In the genomic region with DNA sequence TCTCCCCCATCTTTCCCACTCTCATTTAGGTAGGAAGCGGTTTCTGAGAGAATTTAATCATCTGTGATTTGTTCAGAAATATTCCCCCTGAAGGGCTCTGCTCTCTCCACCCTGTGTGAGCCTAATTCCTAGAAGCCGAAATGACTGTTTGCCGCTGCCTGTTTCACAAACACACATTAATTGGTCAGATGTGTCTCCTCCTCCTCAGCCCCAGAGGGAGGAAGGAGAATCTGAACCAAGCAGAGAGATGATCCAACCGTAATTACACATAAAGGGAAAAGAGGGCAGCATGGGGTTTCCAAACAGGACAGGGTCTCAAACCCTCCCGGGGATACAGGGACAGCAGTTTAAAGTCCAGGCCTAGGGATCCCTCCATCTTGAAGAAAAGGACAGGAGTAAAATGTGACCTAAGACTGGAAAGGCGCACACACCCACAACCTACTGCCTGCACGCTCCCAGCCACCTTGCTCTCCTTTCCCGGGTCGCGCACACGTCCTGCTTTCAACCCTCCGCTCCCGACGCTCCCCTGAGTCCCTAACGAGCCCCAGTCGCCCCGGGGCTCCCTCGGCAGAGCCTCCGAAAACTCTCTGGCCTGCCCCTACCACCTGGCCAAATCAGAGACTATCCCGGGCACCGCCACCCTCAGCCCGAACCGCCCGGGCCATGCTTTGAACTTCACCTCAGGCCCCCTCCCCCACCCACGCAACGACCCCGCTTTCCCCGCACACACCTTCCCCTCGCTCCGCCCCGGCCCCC, we compare ENCODE assay signal across 8 mouse cellular contexts. TPM values are rescaled to one million over a fixed set of nuclear protein-coding genes. Genes with fewer than 3 reads are reported as not detected.
DNase-seq lines count a peak whose midpoint lies in the region; ATAC-seq and TF ChIP-seq lines count a peak whose summit lies in the region.

No protein-coding gene starts in this region.

- peak; percentile 58 for ATAC-seq in erythroblast, adult 5-6 weeks (replicated peaks; ENCODE audit: low FRiP score, poor library complexity, severe bottlenecking)
- peak; percentile 28 for ATAC-seq in heart, embryonic 15.5 days (replicated peaks; ENCODE audit: insufficient number of reproducible peaks, insufficient read depth, low FRiP score, low read depth)
- ATAC-seq in neural tube, embryonic 14.5 days (ENCODE audit: low read depth), result peak; percentile 44

- peak; percentile 38 for DNase-seq in ES-E14 (ENCODE audit: low read depth, low spot score)
- peak; percentile 86 for DNase-seq in brain, embryonic 14.5 days (ENCODE audit: low read depth)
- peak; percentile 57 for DNase-seq in kidney, postnatal 10 days
- peak; percentile 37 to 50 for DNase-seq in lung, adult 18-20 months
- peak; percentile 64 for DNase-seq in thymus, postnatal 0 days (ENCODE audit: low spot score)

- H3K9ac ChIP-seq in ES-E14 (ENCODE audit: insufficient read depth, low read depth, low read length, poor library complexity, severe bottlenecking), result peak overlapping the region; percentile 81
- peak overlapping the region; percentile 97 for H3K9ac ChIP-seq in heart, embryonic 15.5 days
- H3K9ac ChIP-seq in neural tube, embryonic 14.5 days (replicated peaks; ENCODE audit: low read depth, low read length), result peak overlapping the region; percentile 93

- peak overlapping the region; percentile 98 for H3K27ac ChIP-seq in ES-E14 (ENCODE audit: insufficient read depth, low read depth, low read length, poor library complexity, severe bottlenecking)
- peak overlapping the region; percentile 100 for H3K27ac ChIP-seq in heart, embryonic 15.5 days
- H3K27ac ChIP-seq in neural tube, embryonic 14.5 days (ENCODE audit: low read depth, low read length), result peak overlapping the region; percentile 99

- H3K36me3 ChIP-seq in ES-E14 (ENCODE audit: control insufficient read depth, insufficient read depth, low read length, poor library complexity, severe bottlenecking), result no peaks in the 10 kb centered on the region
- no peaks in the 10 kb centered on the region; the same call in 1 of the 2 replicates for H3K36me3 ChIP-seq in heart, embryonic 15.5 days
- no peaks in the 10 kb centered on the region for H3K36me3 ChIP-seq in neural tube, embryonic 14.5 days (ENCODE audit: control insufficient read depth, insufficient read depth, low read length)

- peak overlapping the region; percentile 70 for H3K4me2 ChIP-seq in heart, embryonic 15.5 days
- H3K4me2 ChIP-seq in neural tube, embryonic 14.5 days (ENCODE audit: low read depth, low read length), result peak overlapping the region; percentile 86

- peak overlapping the region; percentile 94 to 95 for H3K4me3 ChIP-seq in ES-E14 (ENCODE audit: insufficient read depth in 1 of 2, low read depth in 1 of 2, low read length in 2 of 2, poor library complexity in 1 of 2, severe bottlenecking in 1 of 2)
- peak overlapping the region; percentile 94 for H3K4me3 ChIP-seq in heart, embryonic 15.5 days
- H3K4me3 ChIP-seq in neural tube, embryonic 14.5 days (ENCODE audit: low read depth, low read length), result peak overlapping the region; percentile 80

- no peaks in the 10 kb centered on the region for H3K27me3 ChIP-seq in heart, embryonic 15.5 days
- no peaks in the 10 kb centered on the region for H3K27me3 ChIP-seq in neural tube, embryonic 14.5 days (ENCODE audit: control insufficient read depth, insufficient read depth, low read length)

- in situ Hi-C loops in ES-E14 (cut with MboI; ENCODE audit: low sequenced_read_pairs in 2 of 2, unreplicated experiment in 2 of 2), result no loop called here

- H3K9me3 ChIP-seq in ES-E14 (ENCODE audit: control insufficient read depth, insufficient read depth, low read depth, low read length), result no peaks in the 10 kb centered on the region
- no peaks in the 10 kb centered on the region for H3K9me3 ChIP-seq in heart, embryonic 15.5 days (replicated peaks)
- H3K9me3 ChIP-seq in neural tube, embryonic 14.5 days (ENCODE audit: control insufficient read depth, low read length), result no peaks in the 10 kb centered on the region

- WGBS in heart, embryonic 15.5 days, result under 1% methylated on average over 24 of the region's 31 CpGs
- under 1% methylated on average over 24 of the region's 31 CpGs for WGBS in neural tube, embryonic 14.5 days

- no peak for TF ChIP-seq CTCF in brain, embryonic 14.5 days (IDR thresholded peaks at IDR 0.05; ENCODE audit: borderline replicate concordance, extremely low read depth, insufficient read depth, insufficient read length)

- H3K4me1 ChIP-seq in ES-E14 (ENCODE audit: control insufficient read depth in 2 of 2, insufficient read depth in 2 of 2, low read length in 2 of 2, poor library complexity in 1 of 2), result peaks cover 9% of the 10 kb centered on the region in 2 experiments
- peaks cover 54% of the 10 kb centered on the region for H3K4me1 ChIP-seq in heart, embryonic 15.5 days (replicated peaks)
- peaks cover 35% of the 10 kb centered on the region for H3K4me1 ChIP-seq in neural tube, embryonic 14.5 days (ENCODE audit: control insufficient read depth, insufficient read depth, low read length)

- no peak for TF ChIP-seq POLR2A in brain, embryonic 14.5 days (IDR thresholded peaks at IDR 0.05; ENCODE audit: borderline replicate concordance, extremely low read depth, insufficient read depth, insufficient read length, poor library complexity, severe bottlenecking)

TF ChIP-seq in ES-E14, 5 proteins besides CTCF, POLR2A, EP300 and RAD21:
- TF ChIP-seq MAFK (IDR thresholded peaks at IDR 0.05; ENCODE audit: insufficient read depth, low read depth, low read length) (no peak), CHD2 (IDR thresholded peaks at IDR 0.05; ENCODE audit: low read depth, low read length) (no peak), HCFC1 (IDR thresholded peaks at IDR 0.05; ENCODE audit: borderline replicate concordance, insufficient read depth, low read length) (no peak), ZNF384 (IDR thresholded peaks at IDR 0.05; ENCODE audit: low read depth, low read length) (no peak), ZC3H11A (IDR thresholded peaks at IDR 0.05; ENCODE audit: borderline replicate concordance, low read depth, low read length) (no peak)

RNA-seq across cellular contexts. Expression of a gene that starts 0.6 kb away (rescaled TPM):
- total RNA-seq in ES-E14 (2012; rRNA removed), result 8.7 and 9.9 TPM in 2 replicates
- 17.9 and 35.4 TPM in 2 replicates for polyA plus RNA-seq in brain, embryonic 14.5 days (2012; rRNA removed)
- 4.0 and 7.3 TPM in 2 replicates for total RNA-seq in erythroblast, adult 5-6 weeks (2015; ENCODE audit: low replicate concordance)
- total RNA-seq in erythroblast, adult 5-6 weeks (2017; ENCODE audit: low replicate concordance), result 1.1 and 2.5 TPM in 2 replicates
- 4.9 and 5.7 TPM in 2 replicates for polyA plus RNA-seq in heart, embryonic 15.5 days (2015; fragmentation: Nextera tagmentation; extraction: Ambion mirVana)
- polyA plus RNA-seq in neural tube, embryonic 14.5 days (2014; fragmentation: Nextera tagmentation; extraction: Ambion mirVana), result 8.9 and 10.1 TPM in 2 replicates
- 1.6 and 2.0 TPM in 2 replicates for polyA plus RNA-seq in thymus, postnatal 0 days (2015; fragmentation: Nextera tagmentation; extraction: Ambion mirVana)

Comparison
In these comparisons a context has a peak if more than half of its experiments do, and no peak if none do; other contexts are left out.
1. Peak in every context shown above with its lines: DNase-seq, ATAC-seq, H3K4me3 ChIP-seq and H3K27ac ChIP-seq.